Mouse (Mus musculus) midbrain, embryonic 10.5 days (tissue): ENCODE measurements around the gene Pigz. TPM values are rescaled to one million over a fixed set of nuclear protein-coding genes. Genes with fewer than 3 reads are reported as not detected.

Experiments
- DNase-seq: peaks from one replicate; pipeline ENCODE4 v3.0.0-alpha.2; 2017; ENCODE audit warnings: low spot score
- H3K27ac ChIP-seq: fragments of 300-500 bp; sonication (generic); replicated peaks from 2 replicates; pipeline ENCODE4 v1.5.1; 2016; ENCODE audit warnings: mild to moderate bottlenecking
- H3K27me3 ChIP-seq: fragments of 300-500 bp; sonication (generic); 2 replicates; pipeline ENCODE4 v1.6.1; 2016; ENCODE audit warnings: low read depth, mild to moderate bottlenecking; ENCODE audit not compliant: poor library complexity, severe bottlenecking
- H3K36me3 ChIP-seq: fragments of 300-500 bp; sonication (generic); 2 replicates; pipeline ENCODE4 v1.6.1; 2016; ENCODE audit warnings: mild to moderate bottlenecking, moderate library complexity
- H3K4me1 ChIP-seq: fragments of 300-500 bp; sonication (generic); 2 replicates; pipeline ENCODE4 v1.6.1; 2016
- H3K4me3 ChIP-seq: fragments of 300-500 bp; sonication (generic); 2 replicates; pipeline ENCODE4 v1.5.1; 2016; ENCODE audit warnings: mild to moderate bottlenecking, moderate library complexity
- H3K9me3 ChIP-seq: fragments of 300-500 bp; sonication (generic); replicated peaks from 2 replicates; pipeline ENCODE4 v1.6.1; 2016; ENCODE audit warnings: mild to moderate bottlenecking
- WGBS: fragments of 180-500 bp; shearing (Covaris S2); methylation state at CpG from one replicate; pipeline ENCODE4 v1.1.7; 2016; 5-methylcytosine and 5-hydroxymethylcytosine counted together
- polyA plus RNA-seq: library from polyadenylated mRNA; unstranded; fragments of >200 nt; fragmentation: Nextera tagmentation; extraction: Ambion mirVana; gene quantifications from 2 replicates; pipeline ENCODE4 v1.2.1, GENCODE M21; 2016

Pigz gene
- polyA plus RNA-seq, 1 experiment from 2014 or later: 1.8 TPM

GRCm38 (mm10) chr16:31908959-31909358, 24.7 kb upstream of the Pigz start:
- WGBS: 67% methylated on average over 11 of the region's 11 CpGs
- Histone ChIP-seq H3K36me3 (no peaks in the 10 kb centered on the region), H3K27me3 (peaks cover 20% of the 10 kb centered on the region), H3K4me1 (peaks cover 14% of the 10 kb centered on the region), H3K9me3 (no peaks in the 10 kb centered on the region), H3K4me3 (no peak overlapping the region), H3K27ac (no peak overlapping the region)
- no peak for DNase-seq

- no peaks in the 10 kb centered on the region for H3K9me3 ChIP-seq
- WGBS: 78% methylated on average over 10 of the region's 10 CpGs
- DNase-seq: no peak
- no peak overlapping the region for H3K27ac ChIP-seq
- H3K4me1 ChIP-seq: peaks cover 14% of the 10 kb centered on the region
- H3K36me3 ChIP-seq: no peaks in the 10 kb centered on the region
- H3K27me3 ChIP-seq: peaks cover 20% of the 10 kb centered on the region
- H3K4me3 ChIP-seq: no peak overlapping the region
Measured at GRCm38 (mm10) chr16:31910281-31910847, 23.3 kb upstream of the Pigz start.

- Histone ChIP-seq H3K27me3 (0 out of 2 replicates have a peak, but pooled peaks cover 6% of the 10 kb centered on the region), H3K27ac (no peak overlapping the region), H3K36me3 (no peaks in the 10 kb centered on the region), H3K4me1 (no peaks in the 10 kb centered on the region), H3K9me3 (no peaks in the 10 kb centered on the region), H3K4me3 (no peak overlapping the region)
- DNase-seq: no peak
- 83% methylated on average over 11 of the region's 11 CpGs for WGBS
Measured at GRCm38 (mm10) chr16:31917776-31918175, 15.9 kb upstream of the Pigz start.

- Histone ChIP-seq H3K27me3 (0 out of 2 replicates have a peak, but pooled peaks cover 6% of the 10 kb centered on the region), H3K27ac (0 out of 2 replicates have a peak overlapping the region, but pooled peaks have one; percentile 28), H3K4me1 (no peaks in the 10 kb centered on the region), H3K9me3 (no peaks in the 10 kb centered on the region), H3K36me3 (no peaks in the 10 kb centered on the region), H3K4me3 (0 out of 2 replicates have a peak overlapping the region, but pooled peaks have one; percentile 21)
- DNase-seq: peak; percentile 80
- WGBS: 7% methylated on average over 14 of the region's 14 CpGs
Measured at GRCm38 (mm10) chr16:31918248-31918724, 15.4 kb upstream of the Pigz start.

- H3K4me3 ChIP-seq: no peak overlapping the region
- no peaks in the 10 kb centered on the region for H3K36me3 ChIP-seq
- no peak for DNase-seq
- H3K4me1 ChIP-seq: no peaks in the 10 kb centered on the region
- no peaks in the 10 kb centered on the region for H3K27me3 ChIP-seq
- 88% methylated on average over 6 of the region's 6 CpGs for WGBS
- H3K27ac ChIP-seq: no peak overlapping the region
- no peaks in the 10 kb centered on the region for H3K9me3 ChIP-seq
Measured at GRCm38 (mm10) chr16:31924368-31924767, 9.3 kb upstream of the Pigz start.

GRCm38 (mm10) chr16:31926091-31926490, 7.6 kb upstream of the Pigz start:
- peaks cover 14% of the 10 kb centered on the region for H3K27me3 ChIP-seq
- H3K36me3 ChIP-seq: no peaks in the 10 kb centered on the region
- no peaks in the 10 kb centered on the region for H3K4me1 ChIP-seq
- no peak overlapping the region for H3K27ac ChIP-seq
- DNase-seq: no peak
- no peak overlapping the region for H3K4me3 ChIP-seq
- H3K9me3 ChIP-seq: no peaks in the 10 kb centered on the region
- 84% methylated on average over 6 of the region's 6 CpGs for WGBS

GRCm38 (mm10) chr16:31926547-31927182, 7.0 kb upstream of the Pigz start:
- Histone ChIP-seq H3K27ac (no peak overlapping the region), H3K4me3 (no peak overlapping the region), H3K4me1 (no peaks in the 10 kb centered on the region), H3K9me3 (no peaks in the 10 kb centered on the region), H3K36me3 (no peaks in the 10 kb centered on the region), H3K27me3 (peaks cover 19% of the 10 kb centered on the region)
- no peak for DNase-seq
- 86% methylated on average over 13 of the region's 13 CpGs for WGBS

- H3K27me3 ChIP-seq: peaks cover 27% of the 10 kb centered on the region
- no peaks in the 10 kb centered on the region for H3K36me3 ChIP-seq
- no peak for DNase-seq
- H3K4me3 ChIP-seq: no peak overlapping the region
- peaks cover 5% of the 10 kb centered on the region for H3K4me1 ChIP-seq
- H3K27ac ChIP-seq: no peak overlapping the region
- no peaks in the 10 kb centered on the region for H3K9me3 ChIP-seq
- WGBS: 94% methylated on average over 5 of the region's 5 CpGs
Measured at GRCm38 (mm10) chr16:31927412-31927811, 6.2 kb upstream of the Pigz start.

GRCm38 (mm10) chr16:31931330-31931729, 2.3 kb upstream of the Pigz start:
- DNase-seq: no peak
- H3K4me3 ChIP-seq: no peak overlapping the region
- H3K27me3 ChIP-seq: peaks cover 62% of the 10 kb centered on the region
- H3K36me3 ChIP-seq: no peaks in the 10 kb centered on the region
- 60% methylated on average over 17 of the region's 17 CpGs for WGBS
- no peak overlapping the region for H3K27ac ChIP-seq
- H3K4me1 ChIP-seq: peaks cover 38% of the 10 kb centered on the region
- H3K9me3 ChIP-seq: no peaks in the 10 kb centered on the region

GRCm38 (mm10) chr16:31932255-31932654, 1.4 kb upstream of the Pigz start:
- H3K4me3 ChIP-seq: no peak overlapping the region
- 48% methylated on average over 5 of the region's 5 CpGs for WGBS

GRCm38 (mm10) chr16:31932840-31933697, 582 bp upstream of the Pigz start:
- Histone ChIP-seq H3K4me3 (peak overlapping the region; percentile 61), H3K27me3 (peaks cover 71% of the 10 kb centered on the region), H3K27ac (peak overlapping the region; percentile 89), H3K36me3 (no peaks in the 10 kb centered on the region), H3K9me3 (no peaks in the 10 kb centered on the region), H3K4me1 (peaks cover 38% of the 10 kb centered on the region)
- peak; percentile 90 for DNase-seq
- under 1% methylated on average over 50 of the region's 50 CpGs for WGBS

More at GRCm38 (mm10) chr16:31932255-31932654, 1.4 kb upstream of the Pigz start:
- Histone ChIP-seq H3K36me3 (no peaks in the 10 kb centered on the region), H3K4me1 (peaks cover 38% of the 10 kb centered on the region), H3K27me3 (peaks cover 71% of the 10 kb centered on the region), H3K27ac (peak overlapping the region; percentile 89; the same call in 1 of the 2 replicates), H3K9me3 (no peaks in the 10 kb centered on the region)
- DNase-seq: no peak

- Histone ChIP-seq H3K9me3 (no peaks in the 10 kb centered on the region), H3K27me3 (peaks cover 71% of the 10 kb centered on the region), H3K27ac (peak overlapping the region; percentile 89), H3K4me3 (peak overlapping the region; percentile 61), H3K36me3 (no peaks in the 10 kb centered on the region), H3K4me1 (peaks cover 38% of the 10 kb centered on the region)
- DNase-seq: peak; percentile 29
- WGBS: 12% methylated on average over 13 of the region's 13 CpGs
Measured at GRCm38 (mm10) chr16:31934550-31935010, 929 bp downstream of the Pigz start.
